Mouse (Mus musculus): ENCODE measurements around the gene Cd44. TPM values are rescaled to one million over a fixed set of nuclear protein-coding genes. Genes with fewer than 3 reads are reported as not detected.

Cd44 gene
- polyA plus RNA-seq, 1 experiment from 2014 or later: 2.2 TPM

DNA sequence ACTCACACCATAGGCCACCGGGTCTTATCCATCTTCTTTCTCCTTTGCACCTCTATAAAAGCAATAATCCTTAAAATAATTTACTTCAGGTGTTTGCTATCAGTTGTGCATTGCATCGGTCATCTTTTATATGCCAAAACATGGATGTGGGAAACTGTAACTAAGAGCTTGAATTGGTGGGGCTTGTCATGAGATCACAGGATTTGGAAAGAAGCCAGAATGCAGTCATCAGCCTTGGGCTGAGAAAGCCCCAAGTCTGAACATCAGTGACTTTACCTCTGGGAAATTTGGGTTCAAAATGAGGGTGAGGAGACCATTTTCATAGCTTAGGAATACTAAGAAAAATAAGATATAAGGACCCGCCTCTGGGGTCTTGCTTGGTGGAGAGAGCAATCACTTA is 4.1 kb upstream of the Cd44 start:
- H3K27ac ChIP-seq (ENCODE audit: low read depth, low read length): no peak overlapping the region
- H3K9me3 ChIP-seq (ENCODE audit: control insufficient read depth, low read length): no peaks in the 10 kb centered on the region
- H3K4me2 ChIP-seq (ENCODE audit: low read depth): no peak overlapping the region
- WGBS: 88% methylated on average over 3 of the region's 3 CpGs
- DNase-seq (ENCODE audit: low spot score): no peak
- no peak overlapping the region for H3K9ac ChIP-seq (ENCODE audit: low read length)
- no peak overlapping the region for H3K4me3 ChIP-seq (ENCODE audit: low read depth, low read length)
- H3K4me1 ChIP-seq (ENCODE audit: control insufficient read depth, insufficient read depth, low read length): no peaks in the 10 kb centered on the region
- H3K36me3 ChIP-seq (ENCODE audit: control insufficient read depth, insufficient read depth, low read length): no peaks in the 10 kb centered on the region
- 0 out of 2 replicates have a peak, but pooled peaks cover 2% of the 10 kb centered on the region for H3K27me3 ChIP-seq (ENCODE audit: control insufficient read depth, insufficient read depth, low read length)
- no peak for ATAC-seq (ENCODE audit: insufficient read depth, low FRiP score, low TSS enrichment)

DNA sequence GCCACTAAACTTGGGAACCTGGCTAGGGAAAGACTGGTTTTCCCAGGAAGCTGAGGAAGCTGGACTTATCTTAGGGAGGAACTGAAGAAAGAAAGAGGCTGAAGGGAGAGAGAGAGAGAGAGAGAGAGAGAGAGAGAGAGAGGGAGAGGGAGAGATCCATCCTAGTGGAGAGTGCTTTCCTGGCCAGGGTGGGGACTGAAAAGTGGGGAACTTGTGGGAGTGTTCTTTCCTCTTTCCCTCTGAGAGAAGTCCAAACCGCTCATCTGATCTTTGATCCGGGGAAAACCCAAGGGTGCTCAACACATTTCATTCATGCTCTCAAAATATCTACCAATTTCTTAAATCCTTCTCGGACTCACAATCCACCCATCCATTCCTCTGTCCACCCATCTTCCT is 361 bp upstream of the Cd44 start:
- Histone ChIP-seq H3K4me2 (ENCODE audit: low read depth) (peak overlapping the region; percentile 65), H3K36me3 (ENCODE audit: control insufficient read depth, insufficient read depth, low read length) (no peaks in the 10 kb centered on the region), H3K9ac (ENCODE audit: low read length) (no peak overlapping the region; the same call in 1 of the 2 replicates), H3K9me3 (ENCODE audit: control insufficient read depth, low read length) (no peaks in the 10 kb centered on the region), H3K4me3 (ENCODE audit: low read depth, low read length) (peak overlapping the region; percentile 34), H3K27ac (ENCODE audit: low read depth, low read length) (no peak overlapping the region), H3K4me1 (ENCODE audit: control insufficient read depth, insufficient read depth, low read length) (no peaks in the 10 kb centered on the region), H3K27me3 (ENCODE audit: control insufficient read depth, insufficient read depth, low read length) (0 out of 2 replicates have a peak, but pooled peaks cover 3% of the 10 kb centered on the region)
- no peak for DNase-seq (ENCODE audit: low spot score)
- no peak for ATAC-seq (ENCODE audit: insufficient read depth, low FRiP score, low TSS enrichment)
- 23% methylated on average over 3 of the region's 3 CpGs for WGBS

- Histone ChIP-seq H3K27ac (ENCODE audit: low read depth, low read length) (no peak overlapping the region), H3K36me3 (ENCODE audit: control insufficient read depth, insufficient read depth, low read length) (no peaks in the 10 kb centered on the region), H3K9ac (ENCODE audit: low read length) (no peak overlapping the region), H3K27me3 (ENCODE audit: control insufficient read depth, insufficient read depth, low read length) (0 out of 2 replicates have a peak, but pooled peaks cover 3% of the 10 kb centered on the region), H3K9me3 (ENCODE audit: control insufficient read depth, low read length) (no peaks in the 10 kb centered on the region), H3K4me3 (ENCODE audit: low read depth, low read length) (no peak overlapping the region), H3K4me1 (ENCODE audit: control insufficient read depth, insufficient read depth, low read length) (no peaks in the 10 kb centered on the region), H3K4me2 (ENCODE audit: low read depth) (peak overlapping the region; percentile 65; the same call in 1 of the 2 replicates)
- WGBS: 62% methylated on average over 7 of the region's 7 CpGs
- ATAC-seq (ENCODE audit: insufficient read depth, low FRiP score, low TSS enrichment): no peak
- no peak for DNase-seq (ENCODE audit: low spot score)
Observed at GRCm38 (mm10) chr2:102900230-102900721, 1.2 kb downstream of the Cd44 start.

DNA sequence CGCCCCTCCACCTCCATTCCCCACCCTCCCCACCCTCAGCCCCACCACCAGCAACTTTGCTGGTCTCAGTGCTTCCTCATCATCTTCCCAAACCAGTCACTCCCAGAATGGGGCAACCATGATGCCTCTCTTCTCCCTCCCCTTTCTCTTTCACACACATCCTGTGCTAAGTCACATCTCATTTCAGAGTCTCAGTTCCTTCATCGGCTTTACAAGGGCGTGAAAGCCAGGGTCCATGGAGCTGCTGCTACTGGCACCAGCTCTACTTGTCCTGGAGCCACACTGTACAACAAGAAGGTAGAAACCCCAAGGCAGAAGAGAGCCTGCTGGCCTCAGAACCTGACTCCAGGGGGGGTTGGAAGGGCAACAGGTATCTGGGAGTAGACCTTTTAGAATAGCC is 2.2 kb downstream of the Cd44 start:
- Histone ChIP-seq H3K27ac (ENCODE audit: low read depth, low read length) (no peak overlapping the region), H3K4me3 (ENCODE audit: low read depth, low read length) (no peak overlapping the region), H3K9ac (ENCODE audit: low read length) (no peak overlapping the region), H3K27me3 (ENCODE audit: control insufficient read depth, insufficient read depth, low read length) (0 out of 2 replicates have a peak, but pooled peaks cover 3% of the 10 kb centered on the region), H3K4me2 (ENCODE audit: low read depth) (no peak overlapping the region), H3K4me1 (ENCODE audit: control insufficient read depth, insufficient read depth, low read length) (no peaks in the 10 kb centered on the region), H3K36me3 (ENCODE audit: control insufficient read depth, insufficient read depth, low read length) (no peaks in the 10 kb centered on the region), H3K9me3 (ENCODE audit: control insufficient read depth, low read length) (no peaks in the 10 kb centered on the region)
- no peak for ATAC-seq (ENCODE audit: insufficient read depth, low FRiP score, low TSS enrichment)
- no peak for DNase-seq (ENCODE audit: low spot score)
- 65% methylated on average over 3 of the region's 3 CpGs for WGBS

- no peaks in the 10 kb centered on the region for H3K4me1 ChIP-seq (ENCODE audit: control insufficient read depth, insufficient read depth, low read length)
- DNase-seq (ENCODE audit: low spot score): no peak
- ATAC-seq (ENCODE audit: insufficient read depth, low FRiP score, low TSS enrichment): no peak
- 89% methylated on average over 3 of the region's 3 CpGs for WGBS
- no peaks in the 10 kb centered on the region for H3K9me3 ChIP-seq (ENCODE audit: control insufficient read depth, low read length)
- 0 out of 2 replicates have a peak, but pooled peaks cover 3% of the 10 kb centered on the region for H3K27me3 ChIP-seq (ENCODE audit: control insufficient read depth, insufficient read depth, low read length)
- no peak overlapping the region for H3K9ac ChIP-seq (ENCODE audit: low read length)
- no peak overlapping the region for H3K4me2 ChIP-seq (ENCODE audit: low read depth)
- no peak overlapping the region for H3K4me3 ChIP-seq (ENCODE audit: low read depth, low read length)
- H3K36me3 ChIP-seq (ENCODE audit: control insufficient read depth, insufficient read depth, low read length): no peaks in the 10 kb centered on the region
- H3K27ac ChIP-seq (ENCODE audit: low read depth, low read length): no peak overlapping the region
Observed at GRCm38 (mm10) chr2:102898585-102898984, 2.9 kb downstream of the Cd44 start.

DNA sequence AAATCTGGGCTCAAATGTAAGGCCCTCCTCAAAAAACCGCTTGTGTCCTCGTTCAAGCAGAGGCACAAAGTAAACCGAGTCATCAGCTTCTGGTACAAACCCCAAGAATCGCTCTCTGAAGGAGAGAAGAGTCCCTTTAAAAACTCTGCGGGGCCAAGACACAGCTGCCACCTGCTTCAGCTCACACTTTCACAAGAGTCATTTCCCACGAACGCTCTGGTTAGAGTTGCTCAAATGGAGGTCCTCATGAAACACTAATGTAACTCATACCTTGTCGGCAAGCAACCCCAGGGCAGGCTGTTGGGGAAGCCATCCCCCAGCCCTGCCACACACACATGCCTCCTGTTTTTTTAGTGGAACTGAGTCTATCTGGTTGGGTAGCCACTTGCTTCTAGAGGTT is 5.3 kb downstream of the Cd44 start:
- H3K9me3 ChIP-seq (ENCODE audit: control insufficient read depth, low read length): no peaks in the 10 kb centered on the region
- H3K9ac ChIP-seq (ENCODE audit: low read length): no peak overlapping the region
- no peaks in the 10 kb centered on the region for H3K36me3 ChIP-seq (ENCODE audit: control insufficient read depth, insufficient read depth, low read length)
- no peak overlapping the region for H3K4me3 ChIP-seq (ENCODE audit: low read depth, low read length)
- 86% methylated on average over 8 of the region's 8 CpGs for WGBS
- no peak overlapping the region for H3K27ac ChIP-seq (ENCODE audit: low read depth, low read length)
- H3K4me1 ChIP-seq (ENCODE audit: control insufficient read depth, insufficient read depth, low read length): no peaks in the 10 kb centered on the region
- no peak overlapping the region for H3K4me2 ChIP-seq (ENCODE audit: low read depth)
- H3K27me3 ChIP-seq (ENCODE audit: control insufficient read depth, insufficient read depth, low read length): 0 out of 2 replicates have a peak, but pooled peaks cover 3% of the 10 kb centered on the region
- ATAC-seq (ENCODE audit: insufficient read depth, low FRiP score, low TSS enrichment) (no peak), DNase-seq (ENCODE audit: low spot score) (no peak)

DNA sequence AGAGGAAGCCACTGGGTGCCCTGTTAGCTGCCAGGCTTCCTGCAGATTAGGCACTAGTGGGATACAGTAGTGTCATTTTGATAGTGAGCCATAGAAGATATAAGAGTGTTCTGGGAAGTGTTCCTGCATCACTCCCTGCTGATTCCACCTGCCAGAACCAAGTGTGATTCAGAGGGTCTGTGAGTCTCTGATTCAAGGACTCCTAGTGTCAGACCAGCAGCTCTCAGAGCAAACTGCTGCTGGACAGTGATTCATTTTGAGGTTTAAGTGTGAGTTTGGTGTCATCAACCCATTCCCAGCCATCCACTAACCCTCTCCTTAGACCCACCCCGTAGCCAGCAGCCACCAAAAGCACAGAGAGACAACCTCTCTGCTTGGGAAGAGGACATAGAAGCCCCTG is 6.3 kb downstream of the Cd44 start:
- no peaks in the 10 kb centered on the region for H3K9me3 ChIP-seq (ENCODE audit: control insufficient read depth, low read length)
- DNase-seq (ENCODE audit: low spot score): no peak
- H3K4me1 ChIP-seq (ENCODE audit: control insufficient read depth, insufficient read depth, low read length): no peaks in the 10 kb centered on the region
- 75% methylated on average over 1 of the region's 1 CpGs for WGBS
- H3K4me2 ChIP-seq (ENCODE audit: low read depth): no peak overlapping the region
- no peaks in the 10 kb centered on the region for H3K27me3 ChIP-seq (ENCODE audit: control insufficient read depth, insufficient read depth, low read length)
- no peak for ATAC-seq (ENCODE audit: insufficient read depth, low FRiP score, low TSS enrichment)
- no peaks in the 10 kb centered on the region for H3K36me3 ChIP-seq (ENCODE audit: control insufficient read depth, insufficient read depth, low read length)
- H3K9ac ChIP-seq (ENCODE audit: low read length): no peak overlapping the region
- no peak overlapping the region for H3K27ac ChIP-seq (ENCODE audit: low read depth, low read length)
- H3K4me3 ChIP-seq (ENCODE audit: low read depth, low read length): no peak overlapping the region

DNA sequence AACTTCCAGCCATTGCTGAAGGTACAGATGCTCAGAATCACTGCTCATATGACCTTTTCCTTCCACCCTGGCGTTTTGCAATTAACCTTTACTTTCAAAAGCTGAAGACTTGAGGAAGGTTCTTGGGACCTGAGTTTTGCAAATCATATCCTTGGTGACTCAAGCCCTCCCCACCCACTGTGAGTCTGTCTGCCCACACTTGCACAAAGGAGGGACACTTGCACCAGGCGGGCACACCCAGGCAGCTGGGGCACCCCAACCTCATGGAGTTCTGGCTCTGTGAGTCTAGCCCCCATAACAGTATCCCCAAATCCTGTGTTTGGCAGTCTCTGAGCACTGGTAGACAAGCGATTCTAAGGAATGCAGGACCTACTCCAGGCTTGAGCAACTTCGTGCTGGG is 6.7 kb downstream of the Cd44 start:
- H3K27ac ChIP-seq (ENCODE audit: low read depth, low read length): no peak overlapping the region
- H3K4me1 ChIP-seq (ENCODE audit: control insufficient read depth, insufficient read depth, low read length): no peaks in the 10 kb centered on the region
- WGBS: 84% methylated on average over 4 of the region's 4 CpGs
- ATAC-seq (ENCODE audit: insufficient read depth, low FRiP score, low TSS enrichment): no peak
- no peak overlapping the region for H3K4me3 ChIP-seq (ENCODE audit: low read depth, low read length)
- H3K4me2 ChIP-seq (ENCODE audit: low read depth): no peak overlapping the region
- no peak overlapping the region for H3K9ac ChIP-seq (ENCODE audit: low read length)
- no peak for DNase-seq (ENCODE audit: low spot score)
- no peaks in the 10 kb centered on the region for H3K36me3 ChIP-seq (ENCODE audit: control insufficient read depth, insufficient read depth, low read length)
- H3K27me3 ChIP-seq (ENCODE audit: control insufficient read depth, insufficient read depth, low read length): no peaks in the 10 kb centered on the region
- no peaks in the 10 kb centered on the region for H3K9me3 ChIP-seq (ENCODE audit: control insufficient read depth, low read length)

DNA sequence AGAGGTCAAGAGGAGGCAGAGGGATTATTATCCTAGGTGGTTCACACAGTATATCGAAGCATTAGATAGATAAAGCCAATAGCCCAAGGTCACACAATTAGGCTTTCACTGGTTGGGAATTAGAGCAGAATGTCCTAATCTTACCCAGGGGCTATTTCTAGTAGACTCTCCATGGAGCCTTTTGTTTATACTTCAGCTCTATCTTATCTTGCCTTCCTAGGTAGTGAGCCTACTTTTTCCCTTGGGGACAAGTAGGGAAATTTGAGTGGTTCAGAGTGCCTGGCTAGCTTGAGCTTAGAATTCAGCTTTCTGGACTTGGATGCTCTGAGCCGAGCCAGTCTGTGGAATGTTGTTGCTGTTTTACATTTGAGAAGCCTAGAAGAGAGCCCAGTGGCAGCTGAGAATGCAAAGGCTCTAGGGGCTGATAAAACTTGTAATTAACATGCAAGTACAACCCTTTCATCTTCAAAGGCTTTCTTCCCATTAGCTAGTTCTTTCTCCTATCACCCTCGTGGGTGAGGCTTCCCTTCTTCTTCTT is 12.7 kb downstream of the Cd44 start:
- Histone ChIP-seq H3K4me1 (ENCODE audit: control insufficient read depth, insufficient read depth, low read length) (no peaks in the 10 kb centered on the region), H3K27ac (ENCODE audit: low read depth, low read length) (no peak overlapping the region), H3K4me3 (ENCODE audit: low read depth, low read length) (no peak overlapping the region), H3K4me2 (ENCODE audit: low read depth) (no peak overlapping the region), H3K36me3 (ENCODE audit: control insufficient read depth, insufficient read depth, low read length) (no peaks in the 10 kb centered on the region), H3K9ac (ENCODE audit: low read length) (no peak overlapping the region), H3K27me3 (ENCODE audit: control insufficient read depth, insufficient read depth, low read length) (no peaks in the 10 kb centered on the region), H3K9me3 (ENCODE audit: control insufficient read depth, low read length) (no peaks in the 10 kb centered on the region)
- no peak for ATAC-seq (ENCODE audit: insufficient read depth, low FRiP score, low TSS enrichment)
- WGBS: 30% methylated on average over 3 of the region's 3 CpGs
- DNase-seq (ENCODE audit: low spot score): no peak
